Mouse (Mus musculus): ENCODE data around the gene Sorl1. TPM values are rescaled to one million over a fixed set of nuclear protein-coding genes. Genes with fewer than 3 reads are reported as not detected.

Sorl1 gene
- polyA plus RNA-seq, 1 experiment = 32.7 TPM

- no peak overlapping the region for H3K4me3 ChIP-seq (replicated peaks; ENCODE audit: control insufficient read depth, low read depth, low read length)
- H3K27ac ChIP-seq (ENCODE audit: control insufficient read depth, insufficient read depth, low read depth, low read length, poor library complexity) = no peak overlapping the region
- peaks cover 2% of the 10 kb centered on the region; the same call in 1 of the 2 replicates for H3K4me1 ChIP-seq (ENCODE audit: control insufficient read depth, insufficient read depth, low read length)
- WGBS = 85% methylated on average over 11 of the region's 11 CpGs
- TF ChIP-seq CTCF (IDR thresholded peaks at IDR 0.05; ENCODE audit: control insufficient read depth, insufficient read depth, low read length) = no peak
- TF ChIP-seq POLR2A (IDR thresholded peaks at IDR 0.05; ENCODE audit: borderline replicate concordance, control insufficient read depth, low read depth, low read length) = no peak
Observed at GRCm38 (mm10) chr9:42036885-42037284, 87.2 kb downstream of the Sorl1 start.

DNA sequence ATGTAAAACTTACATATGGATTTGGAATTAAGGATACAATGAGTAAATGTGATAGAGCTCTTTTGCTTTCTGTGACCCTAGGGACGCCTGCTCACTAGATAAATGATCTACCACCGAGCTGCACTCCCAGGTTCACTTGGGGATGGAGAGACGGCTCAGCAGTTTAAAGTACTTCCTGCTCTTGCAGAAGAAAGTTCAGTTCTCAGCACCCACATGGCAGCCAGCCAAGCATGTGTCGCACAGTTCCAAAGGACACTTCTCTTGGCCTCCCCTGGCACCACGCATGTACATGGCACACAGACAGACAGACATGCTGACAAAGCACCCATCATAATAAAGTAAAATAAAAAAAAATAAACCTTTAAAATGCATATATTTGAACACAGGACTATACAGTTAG lies 88.1 kb downstream of the Sorl1 start:
- peaks cover 4% of the 10 kb centered on the region; the same call in 1 of the 2 replicates for H3K4me1 ChIP-seq (ENCODE audit: control insufficient read depth, insufficient read depth, low read length)
- H3K4me3 ChIP-seq (replicated peaks; ENCODE audit: control insufficient read depth, low read depth, low read length) = no peak overlapping the region
- 13% methylated on average over 5 of the region's 5 CpGs for WGBS
- H3K27ac ChIP-seq (ENCODE audit: control insufficient read depth, insufficient read depth, low read depth, low read length, poor library complexity) = no peak overlapping the region
- TF ChIP-seq POLR2A (IDR thresholded peaks at IDR 0.05; ENCODE audit: borderline replicate concordance, control insufficient read depth, low read depth, low read length) (no peak), CTCF (IDR thresholded peaks at IDR 0.05; ENCODE audit: control insufficient read depth, insufficient read depth, low read length) (no peak)

GRCm38 (mm10) chr9:42035213-42035765 lies 88.8 kb downstream of the Sorl1 start:
- TF ChIP-seq POLR2A (IDR thresholded peaks at IDR 0.05; ENCODE audit: borderline replicate concordance, control insufficient read depth, low read depth, low read length) (no peak), CTCF (IDR thresholded peaks at IDR 0.05; ENCODE audit: control insufficient read depth, insufficient read depth, low read length) (0 out of 2 replicates have a peak, but pooled peaks have one; percentile 5)
- Histone ChIP-seq H3K4me3 (replicated peaks; ENCODE audit: control insufficient read depth, low read depth, low read length) (no peak overlapping the region), H3K4me1 (ENCODE audit: control insufficient read depth, insufficient read depth, low read length) (peaks cover 4% of the 10 kb centered on the region; the same call in 1 of the 2 replicates), H3K27ac (ENCODE audit: control insufficient read depth, insufficient read depth, low read depth, low read length, poor library complexity) (no peak overlapping the region)
- 70% methylated on average over 12 of the region's 12 CpGs for WGBS

DNA sequence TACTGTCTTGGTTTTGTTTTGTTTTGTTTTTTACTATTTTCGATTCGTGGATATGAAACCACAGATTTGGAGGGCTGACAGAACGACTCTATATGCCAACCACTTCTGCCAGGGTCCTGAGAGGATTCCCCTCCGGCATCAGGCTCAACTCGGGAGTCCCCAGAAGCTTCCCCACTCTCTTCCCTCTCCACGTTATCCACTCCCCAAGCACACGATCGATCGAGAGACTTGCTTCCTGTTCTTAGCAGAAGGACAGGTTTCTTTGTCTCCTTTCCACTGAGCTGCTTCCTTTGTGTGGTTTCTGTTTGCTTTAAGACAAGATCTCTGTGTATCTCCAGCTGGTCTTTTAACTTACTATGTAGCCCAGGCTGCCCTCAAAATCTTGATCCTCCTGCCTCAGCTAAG lies 90.0 kb downstream of the Sorl1 start:
- WGBS = 3% methylated on average over 9 of the region's 9 CpGs
- H3K4me3 ChIP-seq (replicated peaks; ENCODE audit: control insufficient read depth, low read depth, low read length) = no peak overlapping the region
- TF ChIP-seq POLR2A (IDR thresholded peaks at IDR 0.05; ENCODE audit: borderline replicate concordance, control insufficient read depth, low read depth, low read length) = no peak
- H3K4me1 ChIP-seq (ENCODE audit: control insufficient read depth, insufficient read depth, low read length) = peaks cover 4% of the 10 kb centered on the region; the same call in 1 of the 2 replicates
- peak overlapping the region; percentile 66 for H3K27ac ChIP-seq (ENCODE audit: control insufficient read depth, insufficient read depth, low read depth, low read length, poor library complexity)

- 61% methylated on average over 19 of the region's 19 CpGs for WGBS
- TF ChIP-seq CTCF (IDR thresholded peaks at IDR 0.05; ENCODE audit: control insufficient read depth, insufficient read depth, low read length) = no peak
- TF ChIP-seq POLR2A (IDR thresholded peaks at IDR 0.05; ENCODE audit: borderline replicate concordance, control insufficient read depth, low read depth, low read length) = no peak
- Histone ChIP-seq H3K4me3 (replicated peaks; ENCODE audit: control insufficient read depth, low read depth, low read length) (no peak overlapping the region), H3K4me1 (ENCODE audit: control insufficient read depth, insufficient read depth, low read length) (peaks cover 4% of the 10 kb centered on the region; the same call in 1 of the 2 replicates), H3K27ac (ENCODE audit: control insufficient read depth, insufficient read depth, low read depth, low read length, poor library complexity) (peak overlapping the region; percentile 66)
Observed at GRCm38 (mm10) chr9:42033291-42034115, 90.6 kb downstream of the Sorl1 start.

DNA sequence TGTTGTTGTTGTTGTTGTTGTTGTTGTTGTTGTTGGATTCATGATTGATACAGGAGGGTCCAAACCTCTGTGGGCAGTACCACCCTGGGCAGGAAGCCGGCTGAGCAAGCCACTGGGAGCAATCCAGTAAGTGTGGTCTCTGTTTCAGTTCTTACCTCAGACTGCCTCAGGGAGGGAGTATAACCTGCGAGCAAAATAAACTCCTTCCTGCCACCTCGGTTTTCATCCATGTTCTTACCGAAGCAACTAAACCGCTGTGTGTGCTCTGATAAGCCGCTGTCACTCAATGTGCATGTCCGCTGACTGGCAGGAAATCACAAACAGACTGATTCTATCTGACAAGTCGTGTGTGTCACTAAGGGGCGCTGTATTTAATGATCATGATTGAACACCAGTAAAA lies 91.7 kb downstream of the Sorl1 start:
- H3K4me3 ChIP-seq (replicated peaks; ENCODE audit: control insufficient read depth, low read depth, low read length) = no peak overlapping the region
- H3K27ac ChIP-seq (ENCODE audit: control insufficient read depth, insufficient read depth, low read depth, low read length, poor library complexity) = no peak overlapping the region
- WGBS = 62% methylated on average over 9 of the region's 9 CpGs
- peaks cover 6% of the 10 kb centered on the region; the same call in 1 of the 2 replicates for H3K4me1 ChIP-seq (ENCODE audit: control insufficient read depth, insufficient read depth, low read length)
- no peak for TF ChIP-seq CTCF (IDR thresholded peaks at IDR 0.05; ENCODE audit: control insufficient read depth, insufficient read depth, low read length)
- TF ChIP-seq POLR2A (IDR thresholded peaks at IDR 0.05; ENCODE audit: borderline replicate concordance, control insufficient read depth, low read depth, low read length) = no peak

DNA sequence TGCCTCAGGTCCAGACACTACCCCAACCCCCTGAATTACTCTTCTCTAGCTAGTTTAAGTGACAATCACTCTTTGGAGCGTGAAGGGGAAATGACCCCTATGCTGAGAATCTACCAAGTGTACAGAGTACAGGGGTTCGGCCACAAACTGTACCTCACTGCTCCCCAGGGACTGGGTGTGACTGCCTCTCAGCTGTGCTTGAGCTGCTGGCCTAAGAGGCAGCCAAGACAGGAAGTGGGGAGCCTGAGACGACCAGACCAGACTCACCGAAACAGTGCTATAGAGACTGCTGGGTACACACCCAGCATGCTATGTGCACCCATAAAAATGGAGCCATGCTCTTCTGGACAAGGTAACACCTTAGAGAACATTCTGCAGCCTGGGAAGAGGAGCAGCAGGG lies 95.3 kb downstream of the Sorl1 start:
- WGBS = 27% methylated on average over 4 of the region's 4 CpGs
- Histone ChIP-seq H3K4me1 (ENCODE audit: control insufficient read depth, insufficient read depth, low read length) (peaks cover 7% of the 10 kb centered on the region), H3K27ac (ENCODE audit: control insufficient read depth, insufficient read depth, low read depth, low read length, poor library complexity) (peak overlapping the region; percentile 87), H3K4me3 (replicated peaks; ENCODE audit: control insufficient read depth, low read depth, low read length) (no peak overlapping the region)
- no peak for TF ChIP-seq CTCF (IDR thresholded peaks at IDR 0.05; ENCODE audit: control insufficient read depth, insufficient read depth, low read length)
- TF ChIP-seq POLR2A (IDR thresholded peaks at IDR 0.05; ENCODE audit: borderline replicate concordance, control insufficient read depth, low read depth, low read length) = no peak

DNA sequence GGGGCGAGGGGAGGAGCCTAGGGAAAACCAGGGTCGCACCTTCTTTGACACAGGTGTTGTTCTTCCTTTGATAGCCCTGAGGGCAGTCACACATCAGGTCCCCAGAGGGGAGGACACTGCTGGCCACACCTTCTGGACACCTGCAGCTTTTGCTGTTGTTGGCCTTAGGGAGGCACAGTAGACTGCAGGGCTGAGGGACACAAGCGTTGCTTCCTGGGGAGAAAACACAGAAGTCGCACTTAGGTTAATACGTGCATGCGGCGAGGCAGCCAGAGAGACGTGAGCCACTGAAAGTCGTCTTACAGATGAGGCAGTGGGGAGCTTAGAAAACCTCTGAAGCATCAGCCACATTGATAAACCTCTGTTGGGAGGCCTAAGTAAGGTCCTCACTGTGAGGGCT lies 99.8 kb downstream of the Sorl1 start:
- Histone ChIP-seq H3K27ac (ENCODE audit: control insufficient read depth, insufficient read depth, low read depth, low read length, poor library complexity) (peak overlapping the region; percentile 13), H3K4me3 (replicated peaks; ENCODE audit: control insufficient read depth, low read depth, low read length) (no peak overlapping the region), H3K4me1 (ENCODE audit: control insufficient read depth, insufficient read depth, low read length) (peaks cover 6% of the 10 kb centered on the region)
- WGBS = 81% methylated on average over 9 of the region's 9 CpGs
- no peak for TF ChIP-seq POLR2A (IDR thresholded peaks at IDR 0.05; ENCODE audit: borderline replicate concordance, control insufficient read depth, low read depth, low read length)
- no peak for TF ChIP-seq CTCF (IDR thresholded peaks at IDR 0.05; ENCODE audit: control insufficient read depth, insufficient read depth, low read length)

Data from bone marrow, adult 2 months (tissue).